In the genomic region with DNA sequence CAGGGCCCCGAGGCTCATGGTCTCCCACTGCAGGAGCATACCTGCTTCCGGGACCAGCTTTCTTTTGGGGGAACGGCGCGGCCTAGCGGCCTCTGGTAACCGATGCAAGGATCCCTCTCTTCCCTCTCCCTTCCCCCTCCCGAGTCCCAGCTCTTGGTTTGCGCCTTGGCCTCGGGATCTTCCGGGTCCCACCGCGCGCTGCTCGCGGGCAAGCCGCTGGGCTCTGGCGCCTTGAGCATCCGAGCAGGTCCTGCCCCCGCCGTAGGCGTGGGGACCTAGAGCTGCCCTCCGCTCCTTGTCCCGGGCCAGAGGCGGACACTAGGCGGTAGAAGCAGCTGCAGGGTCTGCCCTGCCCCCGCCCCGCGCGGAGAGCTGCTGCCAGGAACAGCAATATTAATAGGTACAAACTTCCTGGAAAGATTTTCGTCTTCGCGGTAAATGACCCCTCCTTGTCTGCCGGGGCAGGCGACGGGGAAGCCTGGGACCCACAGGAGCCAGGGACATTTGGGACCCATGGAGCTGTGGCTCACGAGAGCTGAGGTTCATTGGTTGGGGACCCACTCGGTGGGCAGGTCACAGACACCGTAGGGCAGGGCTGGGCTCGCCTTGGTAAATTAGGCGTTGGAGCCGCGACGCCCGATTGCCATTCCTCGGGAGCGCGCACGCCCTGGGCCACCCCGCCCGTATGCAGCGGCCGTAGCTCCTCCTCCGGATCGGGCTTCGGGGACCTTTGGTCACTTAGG, we compare ENCODE assay signal across 8 mouse cellular contexts. TPM values are rescaled to one million over a fixed set of nuclear protein-coding genes. Genes with fewer than 3 reads are reported as not detected.
DNase-seq lines count a peak whose midpoint lies in the region; ATAC-seq and TF ChIP-seq lines count a peak whose summit lies in the region.

No protein-coding gene starts in this region.

- peak overlapping the region; percentile 88 for H3K27ac ChIP-seq in hindbrain, embryonic 12.5 days
- H3K27ac ChIP-seq in lung, postnatal 0 days (ENCODE audit: low read length) = peak overlapping the region; percentile 98

- POLR2A ChIA-PET in Patski (lab: Charles Lee) = interaction anchor here (0.5 to 1.6 kb wide), 10 partner anchors 10 to 374 kb away, joined by 3 to 8 read pairs (median 3); partner anchors contain the start of genes Acbd3, H3f3a and Parp1

- H3K36me3 ChIP-seq in hindbrain, embryonic 12.5 days = no peaks in the 10 kb centered on the region
- H3K36me3 ChIP-seq in lung, postnatal 0 days (ENCODE audit: insufficient read depth, low read length) = no peaks in the 10 kb centered on the region

- TF ChIP-seq CTCF in Patski (IDR thresholded peaks at IDR 0.05) = no peak
- peak; percentile 72 for TF ChIP-seq CTCF in lung, postnatal 0 days (IDR thresholded peaks at IDR 0.05)

- no peak for DNase-seq in Patski (ENCODE audit: low read depth, low spot score)
- peak; percentile 92 to 93 for DNase-seq in cerebellum, postnatal 10 days
- peak; percentile 75 to 80 for DNase-seq in frontal cortex, postnatal 10 days (ENCODE audit: low spot score in 2 of 2)
- peak; percentile 74 to 83 for DNase-seq in layer of hippocampus, postnatal 10 days (ENCODE audit: low spot score in 2 of 2)
- DNase-seq in lung, postnatal 0 days (ENCODE audit: low spot score) = peak; percentile 97
- DNase-seq in ovary, postnatal 10 days (ENCODE audit: low spot score) = peak; percentile 82
- peak; percentile 85 for DNase-seq in thymus, postnatal 0 days (ENCODE audit: low spot score)

- peaks cover 12% of the 10 kb centered on the region; the same call in 1 of the 2 replicates for H3K4me1 ChIP-seq in hindbrain, embryonic 12.5 days
- peaks cover 7% of the 10 kb centered on the region; the same call in 1 of the 2 replicates for H3K4me1 ChIP-seq in lung, postnatal 0 days (ENCODE audit: insufficient read depth, low read depth, low read length)

- under 1% methylated on average over 56 of the region's 56 CpGs for WGBS in hindbrain, embryonic 12.5 days
- WGBS in lung, postnatal 0 days = under 1% methylated on average over 56 of the region's 56 CpGs

- peak overlapping the region; percentile 83 for H3K4me2 ChIP-seq in hindbrain, embryonic 12.5 days (replicated peaks)
- peak overlapping the region; percentile 87 for H3K4me2 ChIP-seq in lung, postnatal 0 days (replicated peaks; ENCODE audit: low read depth, low read length)

- in situ Hi-C loops in Patski (cut with MboI; ENCODE audit: low pct_unique_long_range_greater_than_20kb) = no loop called here

- TF ChIP-seq EP300 in lung, postnatal 0 days (IDR thresholded peaks at IDR 0.05) = no peak; the same call in 1 of the 2 replicates

- CTCF ChIA-PET in Patski (lab: Charles Lee) = interaction anchor here (0.9 to 2.3 kb wide), 8 partner anchors 9 to 73 kb away, joined by 3 to 14 read pairs (median 4); partner anchors contain the start of gene Sde2

- peak overlapping the region; percentile 79 for H3K9ac ChIP-seq in hindbrain, embryonic 12.5 days
- peak overlapping the region; percentile 87 for H3K9ac ChIP-seq in lung, postnatal 0 days (replicated peaks; ENCODE audit: low read depth)

- ATAC-seq in Patski = peak; percentile 81
- ATAC-seq in hindbrain, embryonic 12.5 days (ENCODE audit: low FRiP score) = peak; percentile 87
- ATAC-seq in lung, postnatal 0 days = peak; percentile 91

- H3K27me3 ChIP-seq in Patski = no peaks in the 10 kb centered on the region
- no peaks in the 10 kb centered on the region for H3K27me3 ChIP-seq in hindbrain, embryonic 12.5 days
- no peaks in the 10 kb centered on the region for H3K27me3 ChIP-seq in lung, postnatal 0 days (replicated peaks; ENCODE audit: insufficient read depth, low read length)

- H3K9me3 ChIP-seq in hindbrain, embryonic 12.5 days (replicated peaks) = no peaks in the 10 kb centered on the region
- H3K9me3 ChIP-seq in lung, postnatal 0 days (ENCODE audit: low read length) = no peaks in the 10 kb centered on the region

- H3K4me3 ChIP-seq in hindbrain, embryonic 12.5 days = peak overlapping the region; percentile 59
- H3K4me3 ChIP-seq in lung, postnatal 0 days (ENCODE audit: low read depth, low read length) = peak overlapping the region; percentile 68

RNA-seq across cellular contexts. Expression of gene H3f3a, which starts 35.9 kb away (rescaled TPM):
- 683 TPM for polyA plus RNA-seq in Patski (2021)
- polyA plus RNA-seq in hindbrain, embryonic 12.5 days (2016; fragmentation: Nextera tagmentation; extraction: Ambion mirVana) = 3,274 and 3,635 TPM in 2 replicates
- total RNA-seq in layer of hippocampus, postnatal 10 days (2021) = 100 to 1,000 TPM; 476 to 478 TPM
- 1,774 and 1,827 TPM in 2 replicates for polyA plus RNA-seq in lung, postnatal 0 days (2015; fragmentation: Nextera tagmentation; extraction: Ambion mirVana)
- 2,900 and 2,949 TPM in 2 replicates for polyA plus RNA-seq in thymus, postnatal 0 days (2015; fragmentation: Nextera tagmentation; extraction: Ambion mirVana)

RNA-seq across cellular contexts. Expression of gene Acbd3, which starts 52.0 kb away (rescaled TPM):
- 53.4 TPM for polyA plus RNA-seq in Patski (2021)
- polyA plus RNA-seq in hindbrain, embryonic 12.5 days (2016; fragmentation: Nextera tagmentation; extraction: Ambion mirVana) = 31.5 and 32.7 TPM in 2 replicates
- 10 to 100 TPM; 32.8 TPM for total RNA-seq in layer of hippocampus, postnatal 10 days (2021)
- 17.0 and 18.5 TPM in 2 replicates for polyA plus RNA-seq in lung, postnatal 0 days (2015; fragmentation: Nextera tagmentation; extraction: Ambion mirVana)
- 15.2 and 19.5 TPM in 2 replicates for polyA plus RNA-seq in thymus, postnatal 0 days (2015; fragmentation: Nextera tagmentation; extraction: Ambion mirVana)
